Mouse (Mus musculus): ENCODE results near the gene Cdsn.

Gene Cdsn

DNA sequence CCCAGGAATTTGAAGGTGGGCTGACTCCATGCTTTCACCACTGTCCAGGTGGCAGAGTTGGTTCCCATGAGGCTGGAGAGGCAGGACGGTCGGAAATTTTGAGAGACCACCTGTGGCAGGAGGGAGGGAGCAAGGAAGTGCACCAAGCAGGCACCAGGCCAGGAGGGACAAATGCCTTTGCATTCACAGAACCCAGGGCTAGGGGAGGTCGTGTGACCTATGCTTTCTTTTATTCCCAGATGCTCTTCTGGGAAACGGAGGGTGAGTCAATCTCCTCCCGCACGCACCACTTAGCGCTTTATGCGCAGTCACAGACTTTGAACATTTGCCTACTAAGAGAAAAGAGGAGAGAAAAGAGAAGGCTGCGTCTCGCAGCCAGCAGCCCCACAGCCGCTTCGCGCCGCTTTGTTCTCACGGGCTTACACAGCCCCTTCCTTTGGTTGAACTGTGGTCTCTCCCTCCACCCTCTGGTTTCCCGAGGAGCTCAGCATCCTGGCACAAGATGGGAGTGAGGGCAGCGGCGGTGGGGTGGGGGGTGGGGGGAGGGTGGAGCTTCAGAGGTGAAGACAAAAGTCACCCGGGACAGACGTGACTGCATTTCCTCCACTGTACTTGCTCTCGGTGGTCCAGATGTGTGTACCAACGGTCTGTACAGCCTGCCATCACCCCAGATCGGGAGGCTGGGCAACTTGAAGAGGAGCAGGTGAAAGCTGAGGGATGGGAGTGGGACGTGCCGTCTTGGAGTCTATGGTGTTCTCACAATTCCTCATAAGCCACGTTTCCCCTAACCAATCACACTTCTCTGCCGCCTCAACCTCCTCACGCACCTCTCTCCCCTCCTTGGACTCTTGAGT, 17.4 kb downstream of the Cdsn start:
- intact Hi-C loops (cut with DNase I), result no loop called here

DNA sequence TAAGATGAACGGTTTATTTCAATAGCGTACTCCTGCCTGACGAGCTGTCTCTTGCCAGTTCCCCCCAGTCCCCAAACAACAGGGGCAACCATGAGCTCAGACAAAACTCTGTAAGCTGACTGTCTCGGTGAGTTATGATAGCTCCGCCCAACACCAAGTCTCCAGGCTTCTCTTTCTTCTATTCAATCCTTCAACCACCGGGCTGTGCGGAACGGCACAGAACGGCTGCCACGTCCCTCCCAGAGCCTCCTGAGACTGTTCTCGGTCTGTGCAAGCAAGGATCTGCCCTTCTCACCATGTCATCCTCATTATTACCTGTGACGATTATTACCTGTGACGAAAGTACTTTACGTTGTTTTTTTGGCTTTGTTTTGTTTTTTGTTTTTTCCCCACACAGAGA, 18.9 kb downstream of the Cdsn start:
- intact Hi-C loops (cut with DNase I), result no loop called here

DNA sequence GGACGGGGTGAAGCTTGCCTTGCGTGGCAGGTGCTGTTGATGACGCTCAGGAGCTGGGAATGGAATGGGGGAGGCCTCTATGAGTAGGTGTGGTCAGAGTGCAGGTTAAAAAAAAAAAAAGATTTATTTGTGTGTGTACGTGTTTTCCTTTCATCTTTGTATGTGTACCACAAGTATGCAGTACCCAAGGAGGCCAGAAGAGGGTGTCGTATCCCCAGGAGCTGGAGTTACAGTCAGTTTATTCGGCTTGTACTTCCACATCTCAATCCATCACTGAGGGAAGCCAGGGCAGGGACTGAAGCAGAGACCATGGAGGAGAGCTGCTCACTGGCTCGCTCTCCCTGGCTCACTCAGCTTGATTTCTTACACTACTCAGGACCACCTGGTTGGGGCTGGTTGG, 19.5 kb downstream of the Cdsn start:
- intact Hi-C loops (cut with DNase I), result no loop called here

DNA sequence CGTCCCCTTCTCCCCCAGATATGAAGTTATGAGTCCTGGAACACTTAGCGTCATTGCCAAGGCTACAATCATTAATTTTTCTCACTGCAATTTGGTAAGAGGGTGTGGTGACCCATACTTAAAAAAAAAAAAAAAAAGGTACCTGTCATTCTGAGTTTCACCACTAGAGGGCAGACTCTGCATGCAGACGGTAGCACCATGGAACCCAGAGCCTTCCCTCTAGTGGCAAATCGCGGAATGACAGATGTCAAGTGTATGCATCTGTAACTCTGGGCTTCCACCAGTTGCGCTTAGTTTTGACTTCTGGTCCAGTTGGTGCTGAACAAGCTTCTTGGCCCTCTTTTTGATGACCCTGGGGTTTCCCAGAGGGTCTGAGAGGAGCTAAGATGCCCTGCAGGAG, 26.3 kb downstream of the Cdsn start:
- intact Hi-C loops (cut with DNase I), result no loop called here

DNA sequence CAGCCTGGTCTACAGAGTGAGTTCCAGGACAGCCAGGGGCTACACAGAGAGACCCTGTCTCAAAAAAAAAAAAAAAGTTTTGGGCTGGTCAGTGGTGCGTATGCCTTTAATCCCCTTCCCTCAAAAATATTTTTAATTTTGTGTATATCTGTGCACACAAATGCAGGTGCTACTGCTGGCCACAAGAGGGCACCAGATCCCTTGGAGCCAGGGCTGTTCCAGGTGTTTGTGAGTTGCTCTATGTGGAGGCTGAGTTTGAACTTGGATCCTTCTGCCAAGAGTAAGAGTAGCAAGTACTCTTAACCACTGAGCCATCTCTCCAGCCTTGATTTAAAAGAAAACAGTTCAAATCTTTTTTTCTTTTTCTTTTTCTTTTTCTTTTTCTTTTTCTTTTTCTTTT, 31.0 kb downstream of the Cdsn start:
- intact Hi-C loops (cut with DNase I), result no loop called here

DNA sequence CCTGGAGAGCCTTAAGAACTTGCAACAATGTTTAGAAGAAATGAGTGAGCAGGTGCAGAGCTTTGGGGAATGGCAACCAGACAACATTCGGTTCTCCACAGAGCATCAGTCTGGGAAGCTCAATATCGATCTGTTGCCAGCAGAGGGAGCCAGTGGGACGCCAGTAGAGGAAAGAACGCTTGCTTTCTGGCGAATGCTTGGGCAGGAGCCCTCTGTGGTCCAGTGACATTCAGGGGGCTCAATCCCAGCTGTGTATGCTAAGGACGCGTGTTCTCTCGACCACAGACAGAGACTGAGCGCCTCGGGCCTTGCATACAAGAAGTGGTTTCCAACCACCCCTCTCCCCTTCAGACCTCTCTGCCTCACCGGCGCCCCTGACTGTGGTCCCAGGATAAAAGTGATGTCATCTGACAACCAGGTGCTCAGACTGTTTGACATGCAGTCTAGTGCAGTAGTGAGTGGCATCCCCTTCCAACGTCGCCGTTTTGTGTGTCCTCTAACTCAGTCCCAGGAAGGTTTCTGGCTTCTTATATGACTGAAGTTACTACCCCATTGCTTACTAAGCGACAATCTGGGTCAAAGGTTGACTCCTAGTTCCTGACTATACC, 32.5 kb downstream of the Cdsn start:
- intact Hi-C loops (cut with DNase I), result no loop called here

DNA sequence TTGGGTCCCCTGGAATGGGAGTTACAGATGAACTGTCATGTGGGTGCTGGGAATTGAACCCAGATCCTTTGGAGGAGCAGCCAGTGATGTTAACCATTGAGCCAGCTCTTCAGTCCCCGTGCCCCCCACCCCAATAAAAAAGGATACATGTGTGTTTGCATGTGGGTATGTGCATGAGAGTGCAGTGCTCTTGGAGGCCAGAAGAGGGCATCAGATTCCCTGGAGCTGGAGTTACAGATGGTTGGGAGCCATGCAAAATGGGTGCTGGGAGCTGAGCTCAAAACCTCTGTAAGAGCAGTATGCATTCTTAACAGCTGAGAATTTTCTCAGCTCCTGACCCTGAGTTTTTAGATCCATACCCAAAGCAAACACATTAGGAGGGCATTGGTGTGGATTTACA, 35.4 kb downstream of the Cdsn start:
- intact Hi-C loops (cut with DNase I), result no loop called here

DNA sequence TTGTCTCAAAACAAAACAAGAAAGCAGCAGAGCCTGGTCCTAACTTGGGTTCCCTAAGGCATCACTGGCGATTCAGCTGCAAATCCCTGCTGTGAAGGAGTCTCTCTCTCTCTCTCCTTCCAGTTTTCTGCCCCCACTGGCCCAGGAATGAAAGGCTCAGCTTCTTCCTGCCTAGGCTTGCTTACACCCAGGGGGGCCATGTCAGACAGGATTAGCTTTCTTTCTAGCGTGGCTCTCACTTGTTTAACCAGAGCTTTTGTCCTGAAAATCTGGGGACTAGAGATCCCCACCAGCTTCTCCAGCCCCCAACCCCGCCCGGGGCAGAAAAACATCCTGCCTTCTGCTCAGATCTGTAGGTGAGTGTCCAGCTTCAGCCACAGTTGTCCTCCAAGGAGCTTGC, 36.5 kb downstream of the Cdsn start:
- intact Hi-C loops (cut with DNase I), result no loop called here

DNA sequence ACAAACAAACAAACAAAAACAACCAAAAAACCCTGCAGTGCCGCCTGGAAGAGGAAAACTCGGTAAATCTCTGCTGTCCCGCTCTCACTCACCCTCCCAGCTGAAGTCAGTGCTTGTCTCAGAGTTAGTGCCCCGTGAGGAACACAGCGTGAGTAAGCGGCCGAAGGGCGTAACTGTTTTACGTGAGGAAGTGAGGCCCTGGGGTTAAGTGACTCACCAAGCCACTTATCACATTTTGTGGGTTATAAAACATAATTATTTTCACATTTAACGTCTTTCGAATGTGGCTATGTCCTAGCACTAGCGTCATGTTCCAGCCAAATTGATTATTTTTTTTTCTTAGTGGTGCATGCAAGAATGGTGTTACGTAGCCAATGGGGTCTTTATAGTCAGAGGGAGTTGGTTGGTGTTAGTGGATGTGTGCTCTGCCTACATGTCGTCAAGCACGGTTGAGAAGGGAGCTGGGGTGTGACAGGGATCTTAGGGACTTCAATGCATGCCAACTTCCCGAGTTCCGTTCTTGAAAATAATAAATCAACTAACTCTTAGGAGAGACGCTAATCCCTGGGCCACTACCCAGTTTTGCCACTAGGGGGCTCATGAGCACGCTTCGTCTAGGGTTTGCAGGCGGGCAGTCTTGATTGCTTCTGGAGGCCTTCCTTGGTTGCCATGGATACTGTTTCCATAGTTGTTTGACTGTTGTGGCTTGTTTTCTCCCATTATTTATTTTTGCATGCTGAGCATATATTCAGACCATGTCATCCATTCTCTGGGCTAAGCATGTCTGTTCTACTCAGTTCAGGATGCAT, 38.7 kb downstream of the Cdsn start:
- intact Hi-C loops (cut with DNase I), result loop anchor here (5.0 kb wide), 1 partner anchor 147 kb away; no protein-coding TSS in a partner anchor

DNA sequence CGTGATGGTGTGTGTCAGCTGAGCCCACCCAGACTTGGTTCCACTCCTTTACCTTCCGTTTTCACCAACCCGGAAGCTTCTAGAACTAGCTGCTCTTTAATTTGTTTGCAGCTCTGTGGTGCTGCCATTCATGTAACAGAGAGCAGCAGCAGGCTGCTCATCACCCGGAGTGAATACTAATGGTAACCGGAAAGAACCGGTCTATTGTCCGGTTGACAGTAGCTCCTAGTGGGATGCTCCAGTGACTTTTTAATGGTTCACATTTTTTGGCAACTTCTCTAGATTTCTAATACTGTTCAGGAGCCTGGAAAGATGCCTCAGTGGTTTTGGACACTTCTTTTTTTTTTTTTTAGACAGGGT, 39.3 kb downstream of the Cdsn start:
- intact Hi-C loops (cut with DNase I), result loop anchor here (5.0 kb wide), 1 partner anchor 146 kb away; no protein-coding TSS in a partner anchor

DNA sequence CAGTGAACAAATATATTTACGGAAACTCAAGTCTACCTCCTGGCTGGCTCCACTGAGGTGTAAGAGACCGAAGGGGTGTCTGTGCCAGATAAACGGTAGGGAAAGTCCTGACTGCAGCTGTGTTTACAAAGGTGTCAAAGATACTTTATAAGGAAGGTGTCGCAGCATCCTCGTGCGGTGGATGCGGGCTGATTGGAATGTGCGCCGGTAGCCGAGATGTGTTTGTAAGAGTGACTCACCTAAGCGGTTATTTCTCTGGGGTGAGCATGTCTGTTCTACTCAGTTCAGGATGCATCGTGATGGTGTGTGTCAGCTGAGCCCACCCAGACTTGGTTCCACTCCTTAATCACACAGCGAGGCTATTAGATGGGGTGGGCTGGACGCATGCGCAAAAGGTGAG, 39.8 kb downstream of the Cdsn start:
- intact Hi-C loops (cut with DNase I), result loop anchor here (5.0 kb wide), 1 partner anchor 146 kb away; no protein-coding TSS in a partner anchor

DNA sequence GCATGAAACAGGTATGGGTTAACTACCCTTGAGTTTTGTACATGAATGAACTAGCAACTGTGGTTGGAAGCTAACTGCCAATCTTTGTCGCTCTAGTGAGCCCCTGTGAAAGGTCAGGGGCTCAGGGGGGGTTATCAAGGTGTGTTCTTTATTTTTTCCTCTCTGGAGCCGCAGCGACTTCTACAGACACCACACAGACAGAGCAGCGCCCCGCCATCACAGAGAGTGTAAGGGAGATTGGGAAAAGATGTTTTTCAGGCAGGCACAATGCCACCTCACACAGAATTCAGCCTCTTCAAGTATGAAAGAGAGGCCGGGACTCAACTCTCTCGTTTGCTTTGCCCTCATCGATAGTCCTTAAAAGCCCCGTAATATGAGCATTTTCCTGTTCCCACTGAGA, 40.2 kb downstream of the Cdsn start:
- intact Hi-C loops (cut with DNase I), result loop anchor here (5.0 kb wide), 1 partner anchor 145 kb away; no protein-coding TSS in a partner anchor

DNA sequence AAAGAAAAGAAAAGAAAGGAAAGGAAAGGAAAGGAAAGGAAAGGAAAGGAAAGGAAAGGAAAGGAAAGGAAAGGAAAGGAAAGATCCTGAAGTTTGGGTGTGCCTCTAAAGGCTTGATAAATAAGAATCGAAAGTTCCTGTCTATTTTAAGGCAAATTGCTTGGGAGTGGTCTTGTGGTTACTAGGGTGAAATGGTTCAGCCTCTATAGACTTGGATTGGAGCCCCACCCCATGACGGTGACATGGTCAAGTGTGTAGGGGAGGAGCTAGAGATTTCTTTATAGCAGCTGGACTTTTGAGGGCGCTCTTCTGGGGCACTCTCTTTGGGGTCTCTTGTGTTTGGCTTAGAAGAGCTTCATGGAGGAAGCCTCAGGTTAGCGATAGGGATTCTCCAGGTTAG, 41.9 kb downstream of the Cdsn start:
- intact Hi-C loops (cut with DNase I), result loop anchor here (5.0 kb wide), 1 partner anchor 144 kb away; no protein-coding TSS in a partner anchor

DNA sequence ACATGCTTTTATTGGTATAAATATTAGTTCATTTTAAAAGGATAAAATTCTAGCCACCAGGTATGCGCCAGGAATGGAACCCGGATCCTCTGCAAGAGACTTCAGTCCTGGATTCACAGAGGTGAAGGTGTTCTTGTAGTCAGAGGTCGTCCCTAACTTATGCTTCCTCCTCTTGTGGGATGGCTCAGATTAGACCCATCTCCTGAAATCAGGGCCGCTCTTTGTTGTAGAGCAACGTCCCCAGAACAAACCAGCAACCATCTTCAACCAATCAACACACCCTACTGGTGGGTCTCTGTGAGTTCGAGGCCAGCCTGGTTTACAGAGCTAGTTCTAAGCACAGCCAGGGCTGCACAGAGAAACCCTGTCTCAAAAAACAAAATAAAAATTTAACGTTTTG, 42.5 kb downstream of the Cdsn start:
- intact Hi-C loops (cut with DNase I), result loop anchor here (5.0 kb wide), 1 partner anchor 143 kb away; no protein-coding TSS in a partner anchor

DNA sequence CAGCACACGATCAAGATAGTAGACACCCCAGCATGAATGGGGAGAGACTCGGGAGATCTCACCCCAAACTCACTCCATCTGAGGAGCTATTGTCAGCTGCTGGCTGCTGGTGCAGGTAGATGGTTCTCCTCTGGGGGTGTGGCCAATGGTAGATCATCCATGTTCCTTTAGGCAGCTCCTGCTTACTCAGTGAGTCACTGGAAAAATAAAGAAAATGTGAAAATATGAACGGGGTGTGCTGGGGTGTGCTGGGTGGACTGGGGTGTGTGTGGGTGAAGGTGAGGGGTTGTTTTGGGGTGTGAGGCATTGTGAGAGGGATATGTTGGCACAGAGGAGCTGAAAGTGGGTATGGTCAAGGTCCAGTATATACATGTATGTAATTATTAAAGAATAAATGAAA, 45.5 kb downstream of the Cdsn start:
- intact Hi-C loops (cut with DNase I), result no loop called here

DNA sequence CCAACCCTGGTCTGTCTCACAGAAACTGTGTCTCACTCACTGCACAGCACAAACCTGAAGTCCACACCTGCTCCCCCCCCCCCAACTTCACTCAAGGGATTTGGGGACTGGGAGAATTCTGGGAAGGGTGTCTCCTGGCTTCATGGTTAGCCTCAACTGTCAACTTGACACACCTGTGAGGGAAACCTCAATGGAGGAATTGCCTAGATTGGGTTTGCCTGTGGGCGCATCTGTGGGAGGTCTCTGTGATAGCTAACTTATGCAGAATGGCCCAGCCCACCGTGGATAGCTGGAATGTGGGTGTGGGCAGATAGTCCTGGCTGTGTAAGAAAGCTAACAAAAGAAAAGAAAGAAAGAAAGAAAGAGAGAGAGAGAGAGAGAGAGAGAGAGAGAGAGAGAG, 49.3 kb downstream of the Cdsn start, which contains the start of gene Sfta2:
Gene Sfta2 (plus strand): TSS at position 301 of the 400 bp plus-strand sequence.
- intact Hi-C loops (cut with DNase I), result no loop called here

DNA sequence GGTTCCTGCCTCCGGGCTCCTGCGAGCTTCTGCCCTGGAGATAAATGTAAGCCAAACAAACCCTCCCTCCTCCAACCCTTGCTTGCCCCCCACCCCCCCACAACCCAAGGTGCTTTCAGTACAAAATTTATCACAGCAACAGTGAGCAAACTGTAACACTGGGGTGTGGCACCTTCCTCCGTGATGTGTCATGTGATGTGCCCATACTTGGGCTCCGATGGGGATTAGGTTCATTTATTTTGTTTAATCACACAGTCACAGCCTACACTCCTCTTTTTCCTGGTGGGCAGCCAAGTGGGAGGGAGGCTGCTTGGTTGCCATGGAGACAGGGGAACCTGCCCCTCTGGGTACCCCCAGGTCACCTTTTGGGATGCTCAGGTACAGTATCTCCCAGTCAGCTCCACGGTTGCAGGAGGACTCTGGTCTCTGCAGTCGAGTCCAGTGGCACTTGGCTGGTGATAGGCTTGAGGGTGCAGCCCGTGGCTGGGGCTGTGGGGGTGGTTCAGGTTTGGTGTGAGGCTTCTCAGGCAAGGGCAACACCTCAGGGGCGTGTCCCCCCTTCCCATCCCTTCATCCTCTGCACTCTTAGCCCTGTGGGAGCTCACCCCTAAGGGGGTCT, 49.9 kb downstream of the Cdsn start:
- intact Hi-C loops (cut with DNase I), result no loop called here

All from adrenal gland (tissue).